16 mouse cellular contexts compared by ENCODE assay signal in the genomic region with DNA sequence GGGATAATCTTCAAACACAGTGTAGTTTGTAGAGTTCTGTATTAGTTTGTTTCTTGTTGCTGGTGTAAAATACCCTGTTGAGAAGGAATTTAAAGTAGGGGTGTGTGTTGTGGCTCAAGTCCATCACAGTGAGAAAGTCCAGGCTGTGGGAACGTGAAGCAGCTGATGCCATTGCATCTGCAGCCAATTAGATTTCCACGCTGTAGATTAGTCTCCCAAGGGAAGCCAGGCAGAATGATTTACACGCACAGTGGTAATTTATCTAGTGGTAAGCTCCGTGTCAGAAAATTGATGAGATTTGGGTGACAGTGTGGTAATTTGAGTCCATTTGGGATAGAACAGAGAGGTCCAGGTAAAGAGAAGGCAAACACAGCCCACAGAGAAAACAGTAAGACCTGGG.
DNase-seq lines count a peak whose midpoint lies in the region; ATAC-seq lines count a peak whose summit lies in the region.
"Had no signal": no experiment of that assay in that cellular context is flagged by ENCODE, and none has a peak within 500 bp of the region (broad histone marks: within the 10 kb centered on the region; RNA-seq: fewer than 3 reads in every experiment).

No protein-coding gene starts in this region.

- no peak overlapping the region for H3K27ac ChIP-seq in heart, embryonic 11.5 days (ENCODE audit: low read depth, low read length)
- H3K27ac ChIP-seq in embryonic facial prominence, embryonic 11.5 days (replicated peaks; ENCODE audit: low read depth, low read length), result no peak overlapping the region
- H3K27ac ChIP-seq in midbrain, embryonic 15.5 days, result no peak overlapping the region
- H3K27ac ChIP-seq: embryonic facial prominence, embryonic 13.5 days; limb, embryonic 12.5 days; liver, embryonic 15.5 days had no signal

- no peaks in the 10 kb centered on the region; the same call in 1 of the 2 replicates for H3K9me3 ChIP-seq in heart, embryonic 11.5 days (replicated peaks; ENCODE audit: control insufficient read depth, low read length)
- no peaks in the 10 kb centered on the region for H3K9me3 ChIP-seq in embryonic facial prominence, embryonic 11.5 days (replicated peaks; ENCODE audit: control insufficient read depth, low read length)
- H3K9me3 ChIP-seq in midbrain, embryonic 15.5 days, result no peaks in the 10 kb centered on the region
- H3K9me3 ChIP-seq: embryonic facial prominence, embryonic 13.5 days; limb, embryonic 12.5 days; liver, embryonic 15.5 days had no signal

- H3K36me3 ChIP-seq in heart, embryonic 11.5 days (ENCODE audit: control insufficient read depth, insufficient read depth, low read length), result no peaks in the 10 kb centered on the region
- no peaks in the 10 kb centered on the region for H3K36me3 ChIP-seq in embryonic facial prominence, embryonic 11.5 days (replicated peaks; ENCODE audit: control insufficient read depth, insufficient read depth, low read depth, low read length)
- no peaks in the 10 kb centered on the region for H3K36me3 ChIP-seq in midbrain, embryonic 15.5 days (replicated peaks)
- H3K36me3 ChIP-seq: embryonic facial prominence, embryonic 13.5 days; limb, embryonic 12.5 days; liver, embryonic 15.5 days had no signal

- H3K27me3 ChIP-seq in heart, embryonic 11.5 days (ENCODE audit: control insufficient read depth, insufficient read depth, low read length), result no peaks in the 10 kb centered on the region
- no peaks in the 10 kb centered on the region for H3K27me3 ChIP-seq in embryonic facial prominence, embryonic 11.5 days (ENCODE audit: control insufficient read depth, insufficient read depth, low read length)
- no peaks in the 10 kb centered on the region for H3K27me3 ChIP-seq in midbrain, embryonic 15.5 days (replicated peaks)
- H3K27me3 ChIP-seq: limb, embryonic 12.5 days; liver, embryonic 15.5 days had no signal

- no peak for ATAC-seq in heart, embryonic 11.5 days (replicated peaks; ENCODE audit: insufficient number of reproducible peaks, low FRiP score, low TSS enrichment)
- ATAC-seq in embryonic facial prominence, embryonic 11.5 days (replicated peaks; ENCODE audit: insufficient number of reproducible peaks, low FRiP score, low TSS enrichment, low read depth), result no peak
- ATAC-seq in midbrain, embryonic 15.5 days (replicated peaks), result peak; percentile 45; the same call in 1 of the 2 replicates

- H3K4me2 ChIP-seq in heart, embryonic 11.5 days, result no peak overlapping the region
- H3K4me2 ChIP-seq in embryonic facial prominence, embryonic 11.5 days (ENCODE audit: low read depth, low read length), result no peak overlapping the region
- H3K4me2 ChIP-seq in midbrain, embryonic 15.5 days, result no peak overlapping the region
- H3K4me2 ChIP-seq: embryonic facial prominence, embryonic 13.5 days; limb, embryonic 12.5 days; liver, embryonic 15.5 days had no signal

- 36% methylated on average over 4 of the region's 4 CpGs for WGBS in heart, embryonic 11.5 days (ENCODE audit: insufficient replicate concordance)
- 27% methylated on average over 4 of the region's 4 CpGs for WGBS in embryonic facial prominence, embryonic 11.5 days
- 13% methylated on average over 4 of the region's 4 CpGs for WGBS in midbrain, embryonic 15.5 days

- no peak overlapping the region for H3K9ac ChIP-seq in heart, embryonic 11.5 days (ENCODE audit: low read depth, low read length)
- no peak overlapping the region for H3K9ac ChIP-seq in embryonic facial prominence, embryonic 11.5 days (replicated peaks; ENCODE audit: low read length)
- H3K9ac ChIP-seq in midbrain, embryonic 15.5 days, result no peak overlapping the region
- H3K9ac ChIP-seq: embryonic facial prominence, embryonic 13.5 days; limb, embryonic 12.5 days; liver, embryonic 15.5 days had no signal

- peak; percentile 10 for DNase-seq in heart, postnatal 4 days
- DNase-seq in adipocyte (ENCODE audit: low spot score), result peak; percentile 6
- DNase-seq in embryonic facial prominence, embryonic 11.5 days (ENCODE audit: low spot score), result peak; percentile 28
- no peak for DNase-seq in left cerebral cortex, adult 18-20 months (ENCODE audit: low spot score in 2 of 2)
- no peak for DNase-seq in left cerebral cortex, adult 9 months (ENCODE audit: low spot score in 2 of 2)
- DNase-seq in adrenal gland, adult 8-10 months, result no peak
- DNase-seq: adrenal gland, adult 2 months; cerebellum, adult 8-10 months; kidney, adult 11 months; kidney, postnatal 10 days; lung, postnatal 10 days had no signal

- peaks cover 14% of the 10 kb centered on the region; the same call in 1 of the 2 replicates for H3K4me1 ChIP-seq in heart, embryonic 11.5 days (ENCODE audit: control insufficient read depth, insufficient read depth, low read length)
- H3K4me1 ChIP-seq in embryonic facial prominence, embryonic 11.5 days (ENCODE audit: control insufficient read depth, insufficient read depth, low read length), result no peaks in the 10 kb centered on the region
- peaks cover 22% of the 10 kb centered on the region for H3K4me1 ChIP-seq in midbrain, embryonic 15.5 days
- H3K4me1 ChIP-seq: liver, embryonic 15.5 days had no signal

- H3K4me3 ChIP-seq in heart, embryonic 11.5 days (ENCODE audit: low read depth, low read length), result no peak overlapping the region
- no peak overlapping the region for H3K4me3 ChIP-seq in embryonic facial prominence, embryonic 11.5 days (ENCODE audit: low read depth, low read length)
- H3K4me3 ChIP-seq in midbrain, embryonic 15.5 days, result no peak overlapping the region
- H3K4me3 ChIP-seq: embryonic facial prominence, embryonic 13.5 days; limb, embryonic 12.5 days; liver, embryonic 15.5 days had no signal

Comparison
In these comparisons a context has a peak if more than half of its experiments do, and no peak if none do; other contexts are left out.
1. DNase-seq: peak in heart, postnatal 4 days (single experiment), adipocyte (single experiment) and embryonic facial prominence, embryonic 11.5 days (single experiment); none in left cerebral cortex, adult 18-20 months (0 of 2), left cerebral cortex, adult 9 months (0 of 2) and adrenal gland, adult 8-10 months (single experiment).